Mouse (Mus musculus) brain, adult 2 months (tissue): ENCODE measurements at regions not wholly inside any gene's neighbourhood (a gene's known extent, or its start where the extent isn't known, plus 50 kb on each side); places are given as distances from the start of the nearest gene placed in this dataset.

Experiments
- DNase-seq: peaks from one replicate; pipeline ENCODE4 v3.0.0; 2011; ENCODE audit warnings: low read depth, low spot score

DNA sequence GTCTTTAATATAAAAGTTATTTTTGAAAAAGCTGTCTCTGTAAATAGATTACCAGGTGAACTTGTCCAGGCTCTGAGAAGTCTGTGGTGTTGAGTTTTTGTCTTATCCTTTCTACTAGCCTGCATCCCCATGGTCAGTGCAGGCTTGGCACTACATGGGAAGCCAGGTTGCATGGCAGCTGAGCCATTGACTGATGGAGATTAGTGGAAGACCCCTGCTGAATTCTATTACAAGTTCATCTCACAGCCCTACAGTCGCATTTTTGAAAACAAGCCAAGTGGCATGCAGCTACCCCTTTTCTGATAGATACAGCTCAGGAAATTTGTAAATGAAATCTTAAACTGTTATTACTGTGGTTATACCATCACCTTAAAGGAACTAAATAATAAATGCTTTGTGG, 101.2 kb upstream of the Fam184a start:
- no peak for DNase-seq

DNA sequence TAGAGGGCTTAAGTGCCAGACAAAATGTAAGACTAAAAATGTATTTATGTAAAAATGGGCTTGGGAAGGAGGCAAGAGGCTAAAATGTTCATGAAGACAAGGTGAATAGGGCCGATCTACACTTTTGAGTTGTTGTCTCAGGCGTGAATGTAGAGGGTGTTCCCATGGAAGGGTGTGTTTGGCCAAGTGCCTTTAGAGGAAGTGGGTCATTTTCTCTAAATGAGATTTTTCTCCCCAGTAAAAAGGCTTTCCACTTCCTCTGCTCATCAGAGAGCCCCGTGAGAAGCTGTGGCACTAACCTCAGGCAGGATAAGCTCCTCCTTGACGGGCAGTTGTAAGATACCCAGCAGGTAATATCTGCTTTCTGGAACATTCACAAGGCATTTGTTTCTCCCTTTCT, 99.6 kb upstream of the Fam184a start:
- DNase-seq = no peak

DNA sequence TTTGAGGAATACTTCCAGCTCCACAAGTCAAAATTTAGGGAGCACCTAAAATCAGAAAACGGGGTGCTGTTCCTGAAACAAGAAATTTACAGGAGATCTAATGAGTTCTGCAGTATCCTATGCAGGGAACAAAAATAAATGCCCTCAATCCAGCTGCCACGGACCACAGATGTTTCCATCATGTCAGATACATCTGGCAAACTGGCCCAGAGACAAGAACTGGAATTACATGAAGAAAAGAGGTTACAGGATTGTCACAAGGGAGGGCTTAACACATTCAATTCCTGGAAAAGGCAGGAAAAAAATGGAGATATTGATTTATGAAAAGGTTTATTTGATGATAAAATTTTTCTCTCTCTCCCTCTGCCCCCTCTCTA, 62.3 kb upstream of the Fam184a start:
- no peak for DNase-seq

DNA sequence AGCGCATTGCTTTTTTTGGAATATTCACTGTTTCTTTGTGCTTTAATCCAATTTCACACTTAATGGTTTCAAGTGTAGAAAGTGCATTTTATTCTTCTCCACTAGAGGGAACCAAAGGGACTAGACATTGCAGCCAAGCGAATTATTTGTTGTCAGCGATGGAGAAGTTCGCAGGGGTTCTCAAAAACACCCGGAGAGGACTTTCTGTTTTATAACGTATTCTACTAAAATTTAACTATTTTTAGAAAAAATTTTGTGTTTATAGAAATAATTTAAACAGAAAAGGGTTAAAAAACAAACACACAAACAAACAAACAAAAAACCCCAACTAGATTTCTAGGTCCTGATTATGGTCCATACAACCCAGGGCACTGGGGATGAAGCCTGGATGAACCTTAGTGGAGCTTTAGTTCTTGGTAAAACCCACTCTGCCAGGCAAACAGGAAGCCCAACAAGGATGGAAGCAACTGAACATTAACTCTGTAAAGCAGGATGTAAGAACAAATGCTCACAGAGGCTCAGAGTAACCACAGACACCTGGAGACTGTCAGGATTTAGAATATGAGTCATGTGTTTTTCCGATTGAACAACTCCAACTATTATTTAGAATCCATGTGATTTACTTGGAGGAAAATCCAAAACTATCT, 61.8 kb upstream of the Fam184a start:
- DNase-seq = peak; percentile 74

DNA sequence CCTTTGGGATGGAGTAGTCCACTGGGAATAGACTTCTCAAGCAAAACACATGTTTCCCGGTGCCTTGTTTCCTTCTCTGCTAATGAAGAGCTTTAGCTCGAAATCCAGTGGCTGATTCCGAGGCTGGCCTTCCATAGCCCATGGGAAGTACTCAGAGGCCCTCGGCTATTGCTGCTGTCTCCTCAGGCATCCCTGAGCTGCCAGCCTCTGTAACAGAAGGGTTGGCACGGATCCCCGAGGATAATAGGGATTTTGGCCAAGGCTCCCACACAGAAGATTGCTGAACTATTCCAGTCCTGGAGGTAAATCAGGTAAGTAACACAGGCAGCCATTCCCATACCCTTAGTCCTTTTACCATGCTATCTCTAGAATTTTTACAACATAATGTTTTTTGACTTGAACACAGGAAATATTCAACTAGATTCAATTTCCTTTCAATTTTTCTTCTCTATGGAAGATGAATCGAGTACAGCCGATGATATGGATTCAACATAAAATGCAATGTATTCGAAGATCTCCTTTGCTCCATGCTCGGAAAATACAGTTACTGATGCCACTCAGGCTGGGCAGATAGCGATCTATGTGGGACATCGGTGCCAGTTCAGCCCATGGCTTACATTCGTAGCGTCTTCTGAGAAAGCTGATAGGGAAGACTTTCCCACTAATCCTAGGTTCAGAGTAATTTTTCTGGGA, 61.1 kb upstream of the Fam184a start:
- DNase-seq = peak; percentile 85

- no peak for DNase-seq
These were observed 55.8 kb upstream of the Fam184a start for GRCm38 (mm10) chr10:53806697-53807096.

GRCm38 (mm10) chr10:53801048-53801641, 50.2 kb upstream of the Fam184a start:
- DNase-seq = peak; percentile 14
